Mouse (Mus musculus) brain, adult 2 months (tissue): ENCODE measurements around the gene Ranbp3l.

Experiments used
- DNase-seq: peaks from one replicate; pipeline ENCODE4 v3.0.0; 2011; ENCODE audit warnings: low read depth, low spot score

Gene Ranbp3l

DNA sequence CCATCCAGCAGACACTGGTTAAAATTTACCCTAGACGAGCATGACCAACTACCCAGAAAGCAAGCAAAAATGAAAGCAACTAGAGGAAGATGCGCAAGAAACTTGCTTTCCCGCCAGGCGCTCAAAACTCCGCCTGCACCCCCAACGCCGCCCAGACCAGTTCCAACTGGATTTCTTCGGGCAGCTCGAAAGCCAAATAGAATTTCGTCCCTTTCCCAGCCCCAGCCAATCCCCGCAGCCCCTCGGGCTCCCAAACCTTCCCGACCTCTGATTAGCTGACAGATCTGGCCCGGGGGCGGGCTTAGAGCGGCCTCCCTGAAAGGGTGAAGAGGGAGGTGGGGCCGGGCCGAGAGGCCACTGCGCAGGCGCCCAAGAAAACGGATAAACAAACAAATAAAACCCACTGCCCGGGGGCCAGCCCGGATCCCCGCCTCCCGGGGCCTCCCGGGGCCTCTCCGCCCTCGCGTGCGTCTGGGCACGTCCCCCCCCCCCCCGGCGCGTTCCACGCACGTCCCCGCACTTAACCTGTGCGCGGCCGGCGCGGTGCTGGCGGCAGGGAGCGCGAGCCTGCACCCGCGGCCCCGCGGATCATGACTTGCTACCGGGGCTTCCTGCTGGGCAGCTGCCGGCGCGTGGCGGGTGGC lies 103.3 kb downstream of the Ranbp3l start, which contains the start of gene Nadk2:
TSS of gene Nadk2 (plus strand) at position 349 of the 644 bp plus-strand sequence.
- peak; percentile 99 for DNase-seq

DNA sequence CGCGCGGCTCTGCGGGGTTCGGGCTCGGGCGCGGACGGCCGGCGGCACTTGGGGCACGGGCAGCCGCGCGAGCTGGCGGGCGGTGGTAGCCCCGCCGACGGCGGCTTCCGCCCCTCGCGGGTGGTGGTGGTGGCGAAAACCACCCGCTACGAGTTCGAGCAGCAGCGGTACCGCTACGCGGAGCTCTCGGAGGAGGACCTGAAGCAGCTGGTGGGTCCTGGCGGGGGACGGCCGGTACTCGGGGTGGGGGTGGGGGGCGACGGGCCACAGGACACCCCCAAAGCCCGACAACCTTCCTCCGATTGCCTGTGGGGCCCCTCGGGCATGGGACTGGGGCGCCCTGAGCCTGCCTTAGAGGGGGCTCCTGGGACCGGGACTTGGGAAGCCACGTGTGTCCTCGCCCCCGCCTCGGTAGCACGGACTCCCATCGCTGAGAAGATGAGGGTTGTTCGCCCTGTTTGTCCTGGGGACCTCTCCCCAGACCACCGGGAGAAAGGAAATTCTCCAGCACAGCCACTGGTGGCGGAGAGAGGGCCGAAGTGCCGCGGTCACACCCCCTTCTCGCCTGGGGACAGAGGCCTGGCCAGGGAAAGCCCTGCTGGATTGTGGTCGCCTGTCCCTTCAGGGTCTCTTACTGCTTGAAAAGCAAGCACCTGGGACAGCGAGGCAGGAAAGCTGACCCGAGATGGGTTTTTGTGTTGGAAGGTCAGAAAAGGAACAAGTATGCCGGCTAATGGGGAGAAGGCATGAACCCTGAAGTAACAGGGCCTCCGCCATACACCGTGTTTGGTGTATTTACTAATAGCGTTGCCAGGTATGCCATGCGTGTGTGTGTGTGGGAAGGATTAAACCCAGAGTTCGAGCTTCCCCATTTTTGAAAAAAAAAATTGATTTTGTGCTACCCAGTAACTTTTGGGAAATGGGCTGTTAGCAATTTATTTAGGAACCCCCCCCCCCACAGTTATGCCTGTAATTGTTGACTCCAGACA lies 104.1 kb downstream of the Ranbp3l start:
- DNase-seq = peak; percentile 50

GRCm38 (mm10) chr15:9072630-9073029 lies 104.9 kb downstream of the Ranbp3l start:
- DNase-seq = no peak

DNA sequence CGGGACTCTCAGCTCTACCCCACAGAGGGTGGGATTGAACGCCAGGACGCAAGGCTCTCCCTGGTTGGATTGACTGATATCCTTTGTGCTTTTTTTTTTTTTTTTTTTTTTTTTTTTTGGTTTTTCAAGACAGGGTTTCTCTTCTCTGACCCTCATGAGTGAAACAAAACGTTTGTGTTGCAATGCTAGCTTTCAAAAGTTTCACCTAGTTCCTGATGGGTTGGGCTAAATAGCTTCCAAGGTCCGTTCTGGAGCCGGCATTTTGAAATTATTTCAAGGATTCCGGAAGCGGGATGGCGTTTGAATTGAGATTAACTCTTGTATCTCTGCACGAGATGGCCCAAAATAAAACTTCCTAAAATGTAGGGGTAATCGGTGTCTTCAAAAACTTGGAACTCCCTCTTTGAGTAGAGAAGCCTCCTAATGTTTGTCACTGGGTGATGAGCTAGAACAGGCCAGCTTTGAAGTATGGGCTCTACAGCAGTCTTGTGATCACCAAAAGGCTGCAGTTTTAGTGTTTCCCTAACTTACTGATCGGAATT lies 105.4 kb downstream of the Ranbp3l start:
- no peak for DNase-seq

DNA sequence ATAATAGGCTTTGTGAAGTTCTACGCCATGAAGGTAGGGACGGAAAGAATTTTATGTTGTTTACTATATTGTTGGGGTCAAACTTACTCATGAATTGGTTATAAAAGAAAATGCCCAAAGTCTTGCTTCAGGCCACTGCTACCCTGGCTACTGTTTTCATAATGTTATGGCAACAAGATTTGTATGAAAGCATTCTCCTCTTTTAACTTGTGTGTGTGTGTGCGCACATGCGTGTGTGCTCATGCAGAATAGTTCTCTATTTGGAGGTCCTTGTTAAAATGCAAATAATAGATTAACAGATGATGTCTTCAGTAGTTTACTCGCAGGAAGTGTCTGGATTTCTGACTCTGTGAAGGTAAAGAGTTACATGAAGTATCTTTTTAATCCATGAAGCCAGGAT lies 105.9 kb downstream of the Ranbp3l start:
- DNase-seq = no peak

- DNase-seq = no peak
Measured at GRCm38 (mm10) chr15:9074139-9074538, 106.4 kb downstream of the Ranbp3l start.

GRCm38 (mm10) chr15:9074671-9075070 lies 106.9 kb downstream of the Ranbp3l start:
- DNase-seq = no peak

- DNase-seq = no peak
Measured at GRCm38 (mm10) chr15:9075608-9076200, 108.0 kb downstream of the Ranbp3l start.

- no peak for DNase-seq
Measured at GRCm38 (mm10) chr15:9078481-9079300, 110.9 kb downstream of the Ranbp3l start.

DNA sequence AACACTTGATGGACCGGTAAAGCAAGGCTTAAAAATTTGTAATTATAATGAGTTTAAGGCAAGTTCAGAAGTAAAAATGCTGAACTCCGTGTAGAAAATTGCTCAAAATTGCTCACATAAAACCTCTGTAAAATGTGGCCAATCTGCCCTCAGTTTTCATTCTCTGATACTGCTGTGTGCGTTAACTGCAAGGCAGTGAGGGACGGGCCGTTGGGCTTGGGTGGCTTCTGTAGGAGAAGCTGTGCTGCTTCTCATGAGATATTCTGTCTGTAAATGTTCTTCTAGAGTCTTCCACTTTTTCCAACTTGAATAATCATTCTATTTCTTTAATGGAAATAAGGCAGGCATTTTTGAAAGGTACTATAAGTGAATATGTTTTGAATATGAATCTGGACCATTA lies 111.9 kb downstream of the Ranbp3l start:
- DNase-seq = no peak

DNA sequence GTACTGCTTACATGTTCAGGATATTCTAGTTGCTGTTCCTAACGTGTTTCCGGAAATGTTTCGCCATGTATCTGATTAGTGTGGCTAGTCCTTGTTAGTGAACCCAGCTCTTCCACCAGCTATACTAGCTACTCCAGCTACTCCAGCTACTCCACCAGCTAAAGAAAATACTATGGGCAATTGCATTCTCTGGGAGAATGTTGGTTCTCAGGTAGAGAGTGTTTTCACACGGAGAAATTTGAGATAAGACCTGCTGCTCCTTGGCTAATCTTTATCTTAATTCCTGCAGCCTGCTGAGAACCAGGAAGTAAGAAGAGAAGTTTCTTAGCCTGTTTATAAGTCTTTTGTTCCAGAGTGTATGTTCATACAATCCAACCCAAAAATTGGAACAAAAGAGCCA lies 112.5 kb downstream of the Ranbp3l start:
- DNase-seq = no peak

DNA sequence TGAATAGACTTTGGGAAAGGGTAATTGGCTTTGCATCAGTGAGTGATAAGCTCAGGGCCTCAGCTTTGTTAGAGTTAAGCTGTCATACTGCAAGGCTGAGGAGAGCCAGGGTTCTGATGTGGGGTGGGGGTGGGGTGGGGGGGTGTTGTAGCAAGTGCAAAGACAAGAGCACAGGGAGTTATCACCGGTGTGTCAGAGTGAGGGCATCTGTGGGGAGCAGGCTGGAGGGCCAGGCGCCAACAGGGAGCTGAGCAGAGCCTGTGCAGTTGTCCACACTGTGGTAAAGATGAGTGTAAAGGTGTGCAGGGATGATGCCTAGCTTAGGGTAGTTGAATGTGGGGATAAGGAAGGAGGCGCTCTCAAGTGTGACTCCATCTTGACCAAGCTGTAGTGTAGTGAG lies 113.5 kb downstream of the Ranbp3l start:
- DNase-seq = no peak

DNA sequence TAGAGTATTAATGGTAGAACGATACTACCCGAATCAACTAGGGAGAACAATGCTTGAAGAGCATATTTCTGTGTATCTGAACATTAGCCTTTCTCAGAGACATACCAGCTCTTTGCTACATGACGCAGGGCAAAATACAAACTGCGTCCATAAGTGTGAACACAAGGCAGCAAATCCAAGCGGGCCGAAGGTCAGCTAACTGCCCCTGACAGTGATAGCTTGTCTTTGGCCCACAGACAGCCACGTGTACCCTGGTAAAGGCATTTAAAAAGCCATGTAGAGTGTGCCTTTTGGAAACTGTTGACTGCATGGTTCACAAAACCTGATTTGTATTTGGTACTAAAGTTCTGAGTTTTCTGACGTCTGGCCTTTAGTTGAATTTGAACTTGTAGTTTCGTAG lies 115.0 kb downstream of the Ranbp3l start:
- DNase-seq = no peak

DNA sequence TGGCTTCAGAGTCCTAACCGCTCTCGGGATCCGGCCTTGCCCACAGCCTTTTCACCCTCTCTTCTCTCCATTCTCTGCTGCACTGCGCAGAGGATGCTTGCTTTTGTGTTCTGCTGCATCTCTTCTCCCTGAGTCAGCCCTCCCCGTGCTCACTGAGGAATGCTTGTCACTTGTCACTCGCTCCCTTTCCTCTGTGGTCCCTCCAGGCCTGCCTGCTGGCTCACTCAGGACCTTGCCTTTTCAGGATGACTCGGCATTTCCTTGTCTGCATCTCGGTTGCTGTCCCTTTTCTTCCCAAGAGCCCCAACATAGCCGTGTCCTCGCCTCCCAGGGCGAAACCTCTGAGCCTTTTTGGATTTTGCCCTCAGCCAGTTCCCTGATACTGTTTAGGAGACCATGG lies 119.1 kb downstream of the Ranbp3l start:
- peak; percentile 37 for DNase-seq

DNA sequence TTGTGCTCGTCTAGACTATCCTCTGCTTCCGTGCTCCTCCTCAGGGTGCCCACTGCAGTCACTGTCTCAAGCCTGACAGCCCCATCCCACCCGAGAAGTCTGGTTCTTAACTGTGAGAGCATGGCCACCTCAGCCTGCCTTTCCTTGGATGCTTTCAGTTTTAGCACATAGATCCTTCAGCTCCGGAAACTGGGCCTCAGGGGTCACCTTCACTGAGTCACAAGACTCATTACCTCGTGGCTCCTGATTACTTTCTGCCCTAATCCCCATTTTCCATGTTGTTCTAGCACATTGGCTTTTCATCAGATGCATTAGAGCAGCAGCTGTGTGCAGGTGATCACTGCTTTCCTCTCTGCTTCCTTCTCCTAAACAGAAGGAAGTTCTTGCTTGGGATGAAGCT lies 119.7 kb downstream of the Ranbp3l start:
- DNase-seq = no peak

GRCm38 (mm10) chr15:9087895-9088682 lies 120.3 kb downstream of the Ranbp3l start:
- peak; percentile 47 for DNase-seq

DNA sequence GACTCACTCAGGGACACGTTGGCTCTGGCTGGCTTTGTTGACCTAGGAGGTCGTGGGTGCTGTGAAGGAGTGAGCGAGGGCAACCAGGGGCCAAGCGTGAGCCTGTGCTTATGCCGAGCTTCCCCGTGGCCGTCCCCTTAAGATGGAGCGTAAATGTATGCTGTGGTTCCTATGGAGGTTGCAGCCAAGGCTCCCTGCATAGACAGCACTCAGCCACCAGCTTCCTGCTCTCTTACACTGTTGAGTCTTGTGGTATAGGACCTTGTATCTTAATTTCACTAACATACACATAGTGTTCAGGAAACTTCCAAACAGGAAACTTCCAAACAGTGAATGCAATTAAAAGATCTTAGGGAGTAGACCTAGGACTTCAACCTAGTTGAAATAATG lies 120.9 kb downstream of the Ranbp3l start:
- DNase-seq = no peak

- DNase-seq = no peak
Measured at GRCm38 (mm10) chr15:9089136-9089720, 121.5 kb downstream of the Ranbp3l start.

DNA sequence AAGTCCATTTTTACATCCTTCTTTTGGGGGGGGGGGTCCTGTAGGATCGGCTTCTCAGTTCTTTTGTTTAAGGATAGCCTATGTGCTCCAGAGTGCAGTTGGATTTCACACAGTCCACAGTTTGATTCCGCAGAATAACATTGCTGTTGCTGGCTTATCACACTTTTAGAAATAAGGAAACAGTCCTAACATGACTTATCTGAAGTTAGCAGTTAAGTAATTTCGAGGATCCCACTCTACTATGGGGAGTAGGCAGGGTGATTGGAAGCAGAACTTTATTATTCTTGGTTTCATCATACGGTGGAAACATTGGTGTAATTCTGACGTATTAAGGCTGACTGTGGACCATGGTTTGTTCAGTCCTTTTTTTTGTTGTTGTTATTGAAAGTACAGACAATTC lies 122.9 kb downstream of the Ranbp3l start:
- DNase-seq = no peak
